Mouse (Mus musculus) megakaryocyte, embryonic 14.5 days (primary cell): ENCODE data around the gene Lama5.

Experiments used
- FLI1 ChIP-seq: IDR thresholded peaks from 2 replicates; pipeline ENCODE4 v1.6.1; 2012; ENCODE audit warnings: low read length, inconsistent platforms, mixed read lengths
- GATA1 ChIP-seq: IDR thresholded peaks from 3 replicates; pipeline ENCODE4 v1.6.1; 2012; ENCODE audit warnings: mixed read lengths, low read length, inconsistent platforms, borderline replicate concordance

DNA sequence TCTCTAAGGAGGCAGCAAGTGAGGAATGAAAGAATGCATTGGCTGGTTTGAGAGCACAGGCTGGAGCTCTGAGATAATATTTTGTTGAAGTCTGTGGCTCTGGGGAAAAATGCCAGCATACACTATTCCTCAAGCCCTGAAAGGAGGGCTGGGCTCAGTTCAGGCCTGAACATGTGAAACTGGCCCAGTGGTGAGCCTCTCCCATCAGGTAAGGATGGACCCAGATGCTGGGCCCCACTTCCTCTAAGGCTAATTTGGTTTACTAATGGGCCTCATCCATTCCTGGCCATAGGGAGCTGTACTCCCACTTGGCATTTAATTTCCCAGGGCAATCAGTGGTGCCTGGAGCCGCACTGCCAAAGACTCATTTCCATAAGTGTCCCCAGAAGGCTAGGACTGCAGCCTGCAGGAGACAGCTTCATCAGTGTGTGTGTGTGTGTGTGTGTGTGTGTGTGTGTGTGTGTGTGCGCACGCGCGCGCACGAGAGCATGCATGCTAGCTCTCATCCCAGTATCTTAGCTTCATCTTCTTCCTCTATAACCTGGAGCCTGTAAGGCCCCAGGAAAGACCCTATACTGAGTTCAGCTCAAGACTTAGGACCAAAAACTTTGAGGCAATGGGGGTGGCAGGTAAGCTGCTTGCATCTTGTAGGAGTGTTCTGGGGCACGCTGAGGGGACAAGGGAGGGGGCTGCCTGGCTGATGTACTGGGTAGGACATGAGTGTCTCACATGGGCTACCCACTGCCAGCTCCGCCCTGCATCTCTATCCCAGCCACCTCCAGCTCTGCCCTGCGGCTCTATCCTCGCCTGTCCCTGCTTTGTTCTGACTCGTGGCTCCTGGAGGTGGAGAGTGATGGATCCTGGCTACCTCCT, 20.3 kb downstream of the Lama5 start:
- TF ChIP-seq GATA1: no peak
- no peak for TF ChIP-seq FLI1
